Mouse (Mus musculus): ENCODE measurements around the gene Cdkn2c. TPM values are rescaled to one million over a fixed set of nuclear protein-coding genes. Genes with fewer than 3 reads are reported as not detected.
"Not testable (repeated sequence)": the region's sequence is repeated elsewhere in the genome, so short reads cannot be mapped to it uniquely, and the experiment has no call there.

The Cdkn2c gene
- polyA plus RNA-seq (2014; fragmentation: Nextera tagmentation; extraction: Ambion mirVana) = 1.0 and 1.6 TPM in 2 replicates

DNA sequence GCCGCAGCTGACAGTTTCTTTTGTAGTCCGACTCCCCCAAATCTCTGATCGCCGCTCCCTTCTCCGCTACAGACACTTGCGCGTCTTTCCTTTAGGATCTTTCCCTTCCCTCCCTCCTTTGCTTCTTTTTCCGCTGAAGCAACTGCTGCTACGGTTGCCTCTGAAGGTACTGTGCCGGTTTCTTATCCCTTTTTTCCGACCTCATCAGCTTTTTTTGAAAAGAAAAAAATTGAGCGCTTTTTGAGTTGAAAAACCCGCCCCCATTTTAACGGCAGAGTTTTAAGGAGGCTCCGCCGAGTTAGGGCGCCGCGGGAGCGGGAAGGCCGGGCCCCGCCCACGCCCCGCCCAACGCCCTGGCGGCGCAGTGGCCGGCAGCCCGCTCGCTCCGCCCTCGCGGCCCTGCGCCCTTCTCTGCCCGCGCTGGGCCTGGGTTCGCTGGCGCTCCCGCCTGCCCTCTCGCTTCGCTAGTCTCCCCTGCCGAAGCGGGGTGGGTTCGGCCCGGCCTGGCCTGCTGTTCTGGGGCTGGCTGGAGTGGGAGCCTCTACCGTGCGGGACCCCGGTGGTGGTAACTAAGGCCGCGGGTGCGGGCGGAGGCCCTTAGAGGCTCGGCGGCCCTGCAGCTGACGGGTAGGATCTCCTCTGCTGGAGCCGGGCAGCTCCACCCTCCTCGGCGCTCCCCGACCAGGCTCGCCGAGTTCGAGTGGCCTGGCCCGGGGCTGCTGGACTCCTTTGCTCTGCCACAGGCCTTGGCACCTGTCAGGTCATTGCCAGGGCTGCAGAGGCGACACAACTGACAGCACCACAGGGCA is at the start of gene Cdkn2c:
Cdkn2c (minus strand) TSS at position 729 of the 809 bp plus-strand sequence.
- Histone ChIP-seq H3K27ac (ENCODE audit: low read depth, low read length) (peak within 1 kb of the TSS; percentile 57; the same call in 1 of the 2 replicates), H3K36me3 (ENCODE audit: control insufficient read depth, insufficient read depth, low read length) (no peaks in the 10 kb centered on the region), H3K4me2 (ENCODE audit: low read depth, low read length) (peak within 1 kb of the TSS; percentile 72), H3K9me3 (ENCODE audit: control insufficient read depth, low read length) (no peaks in the 10 kb centered on the region), H3K4me1 (ENCODE audit: control insufficient read depth, insufficient read depth, low read length) (peaks cover 10% of the 10 kb centered on the region; the same call in 1 of the 2 replicates), H3K9ac (replicated peaks; ENCODE audit: low read depth, low read length) (peak within 1 kb of the TSS; percentile 63), H3K27me3 (ENCODE audit: control insufficient read depth, insufficient read depth, low read length) (peaks cover 20% of the 10 kb centered on the region), H3K4me3 (ENCODE audit: low read depth, low read length) (peak within 1 kb of the TSS; percentile 42)
- peak; percentile 85 for ATAC-seq (ENCODE audit: low read depth)
- under 1% methylated on average over 64 of the region's 64 CpGs for WGBS

DNA sequence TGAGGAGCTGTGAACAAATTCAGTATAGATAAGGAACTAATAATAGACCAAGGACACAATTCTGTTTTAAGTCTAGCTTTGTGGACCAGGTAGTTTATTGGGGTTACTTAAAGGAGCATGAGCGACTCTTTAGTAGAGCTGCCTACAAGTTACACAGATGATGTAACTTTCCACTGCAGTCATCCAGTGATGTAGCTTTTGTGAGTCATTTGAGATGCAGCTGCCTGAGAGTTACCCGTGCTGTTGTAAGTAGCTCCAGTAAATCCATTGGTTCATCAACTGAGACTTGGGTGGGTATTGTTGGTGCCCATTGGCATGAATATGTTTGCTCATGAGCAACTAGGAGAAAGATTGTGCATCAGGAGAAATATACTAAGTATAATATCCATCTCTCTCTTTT is 38.4 kb upstream of the Cdkn2c start:
- no peaks in the 10 kb centered on the region for H3K9me3 ChIP-seq (ENCODE audit: control insufficient read depth, low read length)
- H3K4me2 ChIP-seq (ENCODE audit: low read depth, low read length) = no peak overlapping the region
- no peak for ATAC-seq (ENCODE audit: low read depth)
- no peaks in the 10 kb centered on the region for H3K4me1 ChIP-seq (ENCODE audit: control insufficient read depth, insufficient read depth, low read length)
- H3K36me3 ChIP-seq (ENCODE audit: control insufficient read depth, insufficient read depth, low read length) = no peaks in the 10 kb centered on the region
- no peak overlapping the region for H3K4me3 ChIP-seq (ENCODE audit: low read depth, low read length)
- H3K9ac ChIP-seq (replicated peaks; ENCODE audit: low read depth, low read length) = no peak overlapping the region
- H3K27ac ChIP-seq (ENCODE audit: low read depth, low read length) = no peak overlapping the region
- WGBS = 87% methylated on average over 2 of the region's 2 CpGs
- H3K27me3 ChIP-seq (ENCODE audit: control insufficient read depth, insufficient read depth, low read length) = no peaks in the 10 kb centered on the region

DNA sequence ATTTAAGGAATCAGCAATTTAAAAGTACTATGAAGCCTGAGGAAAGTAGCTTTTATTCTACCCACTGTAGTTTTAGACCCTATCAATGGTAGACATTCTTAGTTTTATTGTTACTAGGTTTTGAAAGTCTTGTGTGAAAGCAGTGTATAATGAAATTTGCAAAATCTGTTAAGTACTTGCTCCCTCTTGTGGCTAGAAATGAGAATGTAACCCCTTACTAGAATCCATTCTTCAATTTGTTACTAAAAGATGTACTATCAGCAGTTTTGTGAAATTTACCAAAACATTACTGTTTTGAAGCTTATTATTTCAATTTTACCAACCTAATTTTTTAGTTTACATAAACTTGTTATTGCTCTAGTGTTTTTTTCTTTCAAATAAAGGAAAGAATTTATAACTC is 36.6 kb upstream of the Cdkn2c start:
- no peak for ATAC-seq (ENCODE audit: low read depth)
- no peaks in the 10 kb centered on the region for H3K36me3 ChIP-seq (ENCODE audit: control insufficient read depth, insufficient read depth, low read length)
- H3K27ac ChIP-seq (ENCODE audit: low read depth, low read length) = no peak overlapping the region
- H3K27me3 ChIP-seq (ENCODE audit: control insufficient read depth, insufficient read depth, low read length) = no peaks in the 10 kb centered on the region
- no peaks in the 10 kb centered on the region for H3K4me1 ChIP-seq (ENCODE audit: control insufficient read depth, insufficient read depth, low read length)
- no peak overlapping the region for H3K9ac ChIP-seq (replicated peaks; ENCODE audit: low read depth, low read length)
- H3K4me3 ChIP-seq (ENCODE audit: low read depth, low read length) = no peak overlapping the region
- H3K9me3 ChIP-seq (ENCODE audit: control insufficient read depth, low read length) = no peaks in the 10 kb centered on the region
- no peak overlapping the region for H3K4me2 ChIP-seq (ENCODE audit: low read depth, low read length)

DNA sequence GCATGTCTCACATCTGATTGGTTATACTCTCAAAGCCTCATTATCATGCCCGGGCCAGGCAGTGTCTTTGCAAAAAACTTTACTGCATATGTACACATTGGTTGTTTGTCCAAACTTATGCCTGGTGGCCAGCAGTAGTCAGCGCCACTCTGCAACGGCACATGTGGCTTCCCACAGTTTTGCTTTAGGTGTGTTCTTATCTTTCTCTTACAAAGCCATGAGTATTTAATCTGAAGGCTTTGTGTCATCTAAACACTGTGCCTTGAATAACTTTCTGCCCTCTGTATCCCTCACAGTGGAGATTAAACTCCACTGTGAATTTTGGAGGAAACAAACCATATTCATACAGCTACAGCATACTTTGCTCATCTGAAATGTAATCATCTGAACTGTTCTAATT is 33.7 kb upstream of the Cdkn2c start:
- H3K4me1 ChIP-seq (ENCODE audit: control insufficient read depth, insufficient read depth, low read length); H3K4me3 ChIP-seq (ENCODE audit: low read depth, low read length); H3K9me3 ChIP-seq (ENCODE audit: control insufficient read depth, low read length); H3K27ac ChIP-seq (ENCODE audit: low read depth, low read length); H3K27me3 ChIP-seq (ENCODE audit: control insufficient read depth, insufficient read depth, low read length); H3K36me3 ChIP-seq (ENCODE audit: control insufficient read depth, insufficient read depth, low read length); ATAC-seq (ENCODE audit: low read depth); H3K9ac ChIP-seq (replicated peaks; ENCODE audit: low read depth, low read length); H3K4me2 ChIP-seq (ENCODE audit: low read depth, low read length): not testable (repeated sequence)
- 85% methylated on average over 3 of the region's 3 CpGs for WGBS

DNA sequence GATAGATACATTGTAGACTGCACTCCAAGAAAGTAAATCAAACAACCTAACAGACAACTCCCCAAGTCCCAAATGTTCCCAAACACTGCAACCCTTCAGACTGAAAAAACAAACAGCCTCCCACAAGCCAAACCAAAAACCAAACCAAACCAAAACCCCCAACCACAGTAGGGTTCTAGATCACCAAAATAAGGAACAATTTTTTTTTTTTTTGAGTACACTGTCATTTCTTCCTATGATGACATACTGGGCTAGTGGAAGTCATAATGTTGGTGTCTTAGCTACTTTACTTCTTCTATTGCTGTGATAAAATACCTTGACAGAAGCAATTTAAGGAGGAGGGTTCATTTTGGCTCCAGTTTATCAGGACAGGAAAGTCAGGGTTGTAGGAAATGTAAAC is 25.7 kb upstream of the Cdkn2c start:
- ATAC-seq (ENCODE audit: low read depth) = no peak
- no peaks in the 10 kb centered on the region for H3K27me3 ChIP-seq (ENCODE audit: control insufficient read depth, insufficient read depth, low read length)
- H3K4me1 ChIP-seq (ENCODE audit: control insufficient read depth, insufficient read depth, low read length) = no peaks in the 10 kb centered on the region
- no peak overlapping the region for H3K4me2 ChIP-seq (ENCODE audit: low read depth, low read length)
- no peak overlapping the region for H3K27ac ChIP-seq (ENCODE audit: low read depth, low read length)
- H3K4me3 ChIP-seq (ENCODE audit: low read depth, low read length) = no peak overlapping the region
- no peaks in the 10 kb centered on the region for H3K36me3 ChIP-seq (ENCODE audit: control insufficient read depth, insufficient read depth, low read length)
- H3K9ac ChIP-seq (replicated peaks; ENCODE audit: low read depth, low read length) = no peak overlapping the region
- no peaks in the 10 kb centered on the region for H3K9me3 ChIP-seq (ENCODE audit: control insufficient read depth, low read length)

DNA sequence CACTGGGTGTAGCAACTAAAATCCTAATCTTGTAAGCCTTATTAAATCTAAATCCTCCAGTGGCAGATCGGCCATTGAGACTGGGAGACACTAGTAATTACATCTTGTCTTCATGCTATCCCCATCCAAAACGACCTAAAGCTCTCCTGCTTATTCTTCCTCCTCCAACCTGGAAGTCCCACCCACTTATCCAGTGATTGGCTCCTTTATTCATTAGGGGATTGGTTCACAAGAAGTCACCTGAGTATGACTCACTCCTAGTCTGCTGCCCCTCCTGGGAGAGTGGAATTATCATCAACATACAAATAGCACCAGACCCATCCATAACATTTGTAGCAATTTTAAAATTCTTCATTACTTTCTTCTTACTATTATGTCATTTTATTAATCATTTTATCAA is 16.6 kb upstream of the Cdkn2c start:
- Histone ChIP-seq H3K9ac (replicated peaks; ENCODE audit: low read depth, low read length) (no peak overlapping the region), H3K36me3 (ENCODE audit: control insufficient read depth, insufficient read depth, low read length) (no peaks in the 10 kb centered on the region), H3K9me3 (ENCODE audit: control insufficient read depth, low read length) (no peaks in the 10 kb centered on the region), H3K4me1 (ENCODE audit: control insufficient read depth, insufficient read depth, low read length) (no peaks in the 10 kb centered on the region), H3K27ac (ENCODE audit: low read depth, low read length) (no peak overlapping the region), H3K4me3 (ENCODE audit: low read depth, low read length) (no peak overlapping the region), H3K27me3 (ENCODE audit: control insufficient read depth, insufficient read depth, low read length) (no peaks in the 10 kb centered on the region), H3K4me2 (ENCODE audit: low read depth, low read length) (no peak overlapping the region)
- no peak for ATAC-seq (ENCODE audit: low read depth)
- WGBS = 67% methylated on average over 2 of the region's 2 CpGs

DNA sequence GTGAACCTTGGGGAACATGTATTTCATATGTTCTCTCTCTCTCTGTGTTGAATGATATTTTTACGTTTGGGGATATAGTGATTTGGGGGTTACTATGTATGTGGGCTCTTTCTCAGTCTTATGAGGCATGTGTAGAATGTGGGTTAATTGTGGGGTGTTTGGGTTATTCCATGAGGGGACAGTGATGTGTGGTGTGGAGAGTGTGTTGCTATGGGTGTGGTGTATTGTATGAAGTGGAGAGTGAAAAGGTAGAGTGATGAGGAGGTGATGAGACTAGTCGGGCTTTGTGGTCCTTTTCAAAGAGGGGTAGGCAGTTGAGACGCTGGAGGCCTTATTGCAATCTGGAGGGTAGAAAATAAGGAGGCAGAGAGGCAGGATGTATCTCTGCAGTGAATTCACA is 10.2 kb upstream of the Cdkn2c start:
- Histone ChIP-seq H3K36me3 (ENCODE audit: control insufficient read depth, insufficient read depth, low read length) (no peaks in the 10 kb centered on the region), H3K4me1 (ENCODE audit: control insufficient read depth, insufficient read depth, low read length) (0 out of 2 replicates have a peak, but pooled peaks cover 3% of the 10 kb centered on the region), H3K4me3 (ENCODE audit: low read depth, low read length) (peak overlapping the region; percentile 86), H3K27ac (ENCODE audit: low read depth, low read length) (peak overlapping the region; percentile 93), H3K4me2 (ENCODE audit: low read depth, low read length) (peak overlapping the region; percentile 47), H3K9ac (replicated peaks; ENCODE audit: low read depth, low read length) (peak overlapping the region; percentile 84), H3K27me3 (ENCODE audit: control insufficient read depth, insufficient read depth, low read length) (no peaks in the 10 kb centered on the region), H3K9me3 (ENCODE audit: control insufficient read depth, low read length) (no peaks in the 10 kb centered on the region)
- WGBS = 3% methylated on average over 3 of the region's 3 CpGs
- ATAC-seq (ENCODE audit: low read depth) = peak; percentile 6

DNA sequence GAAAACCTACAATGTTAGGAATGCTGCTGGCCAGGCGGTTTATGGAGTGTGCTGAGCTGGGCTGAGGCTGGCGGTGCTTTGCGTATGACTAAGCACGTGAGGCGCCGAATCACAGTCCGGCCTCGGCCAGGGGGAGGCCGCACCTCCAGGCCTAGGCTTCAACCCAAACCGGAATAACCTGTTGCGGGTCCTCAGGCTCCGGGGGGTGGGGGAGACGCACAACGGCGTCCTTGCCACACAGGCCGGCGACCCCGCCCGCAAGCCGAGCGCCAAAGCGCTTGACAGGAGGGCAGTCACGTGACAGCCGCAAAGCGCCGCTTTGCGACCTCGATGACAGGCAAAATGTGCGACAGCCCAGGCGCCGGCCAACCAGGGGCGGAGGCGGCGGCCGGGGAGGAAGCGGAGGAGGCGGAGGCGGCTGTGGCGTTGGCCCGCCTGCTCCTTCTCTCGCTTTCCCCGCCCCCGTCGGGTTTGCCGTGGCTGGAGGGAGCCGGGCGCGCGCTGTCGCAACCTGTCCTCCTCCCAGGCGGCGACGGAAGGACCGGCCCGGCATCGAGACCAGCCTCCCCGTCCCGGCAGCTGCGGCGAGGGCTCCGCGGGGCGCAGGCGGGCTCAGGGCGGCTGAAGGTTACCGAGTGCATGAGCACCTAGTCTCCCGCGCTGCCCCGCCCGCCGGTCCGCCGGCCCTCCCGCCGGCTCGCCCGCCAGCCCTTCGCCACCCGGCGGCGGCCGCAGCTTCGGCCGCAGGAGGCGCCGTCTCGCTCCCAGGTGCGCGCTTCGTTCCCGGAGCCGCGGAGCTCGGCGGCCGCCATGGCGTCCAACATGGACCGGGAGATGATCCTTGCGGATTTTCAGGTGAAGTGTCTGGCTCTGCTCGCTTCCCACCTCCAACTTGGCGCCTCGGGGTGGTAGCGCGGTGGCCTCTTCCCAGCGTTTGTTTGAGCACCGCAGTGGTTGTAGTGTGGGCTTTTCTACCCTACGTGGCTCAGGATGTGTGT is 9.5 kb upstream of the Cdkn2c start, which contains the start of gene Faf1:
Faf1 (plus strand) TSS at position 371 of the 998 bp plus-strand sequence.
- ATAC-seq (ENCODE audit: low read depth) = peak; percentile 98
- under 1% methylated on average over 94 of the region's 107 CpGs for WGBS

More for the DNA sequence above, 9.5 kb upstream of the Cdkn2c start, which contains the start of gene Faf1:
- Histone ChIP-seq H3K4me2 (ENCODE audit: low read depth, low read length) (peak within 1 kb of the TSS; percentile 58), H3K27ac (ENCODE audit: low read depth, low read length) (peak within 1 kb of the TSS; percentile 93), H3K4me3 (ENCODE audit: low read depth, low read length) (peak within 1 kb of the TSS; percentile 86), H3K27me3 (ENCODE audit: control insufficient read depth, insufficient read depth, low read length) (no peaks in the 10 kb centered on the region), H3K9ac (replicated peaks; ENCODE audit: low read depth, low read length) (peak within 1 kb of the TSS; percentile 84), H3K36me3 (ENCODE audit: control insufficient read depth, insufficient read depth, low read length) (no peaks in the 10 kb centered on the region), H3K9me3 (ENCODE audit: control insufficient read depth, low read length) (no peaks in the 10 kb centered on the region), H3K4me1 (ENCODE audit: control insufficient read depth, insufficient read depth, low read length) (0 out of 2 replicates have a peak, but pooled peaks cover 3% of the 10 kb centered on the region)
